Mouse (Mus musculus): ENCODE results near the gene Tmx2. TPM values are rescaled to one million over a fixed set of nuclear protein-coding genes. Genes with fewer than 3 reads are reported as not detected.

The Tmx2 gene
- polyA plus RNA-seq, 1 experiment from 2014 or later = 81.7 TPM

- Histone ChIP-seq H3K27ac (ENCODE audit: low read depth, low read length) (peak within 1 kb of the TSS; percentile 96), H3K4me2 (replicated peaks; ENCODE audit: low read depth) (peak within 1 kb of the TSS; percentile 85), H3K27me3 (replicated peaks; ENCODE audit: control insufficient read depth, insufficient read depth, low read length) (no peaks in the 10 kb centered on the region), H3K9ac (ENCODE audit: low read depth, low read length) (peak within 1 kb of the TSS; percentile 93), H3K4me3 (ENCODE audit: low read depth, low read length) (peak within 1 kb of the TSS; percentile 99), H3K4me1 (replicated peaks; ENCODE audit: control insufficient read depth, insufficient read depth, low read length) (0 out of 2 replicates have a peak, but pooled peaks cover 2% of the 10 kb centered on the region), H3K36me3 (ENCODE audit: control insufficient read depth, insufficient read depth) (peaks cover 10% of the 10 kb centered on the region), H3K9me3 (ENCODE audit: control insufficient read depth) (no peaks in the 10 kb centered on the region)
- WGBS = under 1% methylated on average over 97 of the region's 107 CpGs
- ATAC-seq = peak; percentile 97
- TF ChIP-seq CTCF (IDR thresholded peaks at IDR 0.05; ENCODE audit: low read depth) = no peak
Observed at GRCm38 (mm10) chr2:84714811-84715561, 36.0 kb upstream of the Tmx2 start, which contains the start of gene Zdhhc5. Gene Zdhhc5 (minus strand): TSS chr2:84715180.

DNA sequence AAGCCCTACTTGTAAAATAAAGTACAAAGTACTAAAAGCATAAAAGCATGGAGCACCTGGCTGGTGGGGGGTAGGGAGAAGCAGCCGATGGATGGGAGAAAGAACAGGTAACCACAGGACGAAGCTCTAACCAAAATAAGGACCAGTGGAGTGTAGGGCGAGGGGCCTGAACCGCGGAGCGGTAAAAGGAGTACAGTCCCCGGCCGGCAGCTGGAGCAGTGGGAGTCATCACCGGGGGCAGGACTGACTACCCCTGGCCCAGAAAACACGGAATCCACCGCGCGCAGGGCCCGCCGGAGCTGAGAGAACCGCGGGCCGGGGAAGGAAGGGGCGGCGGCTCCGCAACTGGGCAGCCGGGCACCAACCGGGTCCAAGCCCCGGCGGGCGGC lies 35.5 kb upstream of the Tmx2 start:
- 1% methylated on average over 19 of the region's 26 CpGs for WGBS
- H3K9ac ChIP-seq (ENCODE audit: low read depth, low read length) = peak overlapping the region; percentile 93
- no peaks in the 10 kb centered on the region for H3K27me3 ChIP-seq (replicated peaks; ENCODE audit: control insufficient read depth, insufficient read depth, low read length)
- H3K4me1 ChIP-seq (replicated peaks; ENCODE audit: control insufficient read depth, insufficient read depth, low read length) = 0 out of 2 replicates have a peak, but pooled peaks cover 2% of the 10 kb centered on the region
- peak overlapping the region; percentile 85 for H3K4me2 ChIP-seq (replicated peaks; ENCODE audit: low read depth)
- TF ChIP-seq CTCF (IDR thresholded peaks at IDR 0.05; ENCODE audit: low read depth) = no peak
- no peaks in the 10 kb centered on the region for H3K9me3 ChIP-seq (ENCODE audit: control insufficient read depth)
- ATAC-seq = no peak
- peaks cover 14% of the 10 kb centered on the region for H3K36me3 ChIP-seq (ENCODE audit: control insufficient read depth, insufficient read depth)
- peak overlapping the region; percentile 99 for H3K4me3 ChIP-seq (ENCODE audit: low read depth, low read length)
- H3K27ac ChIP-seq (ENCODE audit: low read depth, low read length) = peak overlapping the region; percentile 96

- 88% methylated on average over 2 of the region's 2 CpGs for WGBS
- Histone ChIP-seq H3K4me3 (ENCODE audit: low read depth, low read length) (no peak overlapping the region), H3K4me1 (replicated peaks; ENCODE audit: control insufficient read depth, insufficient read depth, low read length) (0 out of 2 replicates have a peak, but pooled peaks cover 2% of the 10 kb centered on the region), H3K27ac (ENCODE audit: low read depth, low read length) (no peak overlapping the region), H3K4me2 (replicated peaks; ENCODE audit: low read depth) (no peak overlapping the region), H3K9me3 (ENCODE audit: control insufficient read depth) (no peaks in the 10 kb centered on the region), H3K36me3 (ENCODE audit: control insufficient read depth, insufficient read depth) (peaks cover 16% of the 10 kb centered on the region), H3K9ac (ENCODE audit: low read depth, low read length) (no peak overlapping the region), H3K27me3 (replicated peaks; ENCODE audit: control insufficient read depth, insufficient read depth, low read length) (no peaks in the 10 kb centered on the region)
- ATAC-seq = no peak
- TF ChIP-seq CTCF (IDR thresholded peaks at IDR 0.05; ENCODE audit: low read depth) = no peak
Observed at GRCm38 (mm10) chr2:84711898-84712297, 33.0 kb upstream of the Tmx2 start.

DNA sequence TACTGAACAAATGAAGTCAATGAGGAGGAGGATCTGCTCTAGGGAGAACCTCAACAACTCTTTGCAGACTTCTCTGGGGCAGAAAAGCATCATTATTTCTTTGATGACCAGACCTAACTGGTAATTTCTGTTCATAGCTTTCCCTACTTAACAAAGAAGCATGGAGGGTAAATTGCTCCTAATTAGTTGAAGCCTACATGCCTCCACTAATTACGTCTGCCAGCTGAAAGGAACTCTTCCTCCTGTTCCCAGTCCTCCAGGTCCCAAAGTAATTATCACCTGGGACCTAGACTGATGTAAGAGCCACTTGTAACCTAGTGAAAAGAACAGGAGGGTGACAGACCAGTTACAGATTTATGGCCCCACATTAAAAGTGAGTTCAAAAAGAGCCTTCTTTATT lies 28.6 kb upstream of the Tmx2 start:
- Histone ChIP-seq H3K9ac (ENCODE audit: low read depth, low read length) (no peak overlapping the region), H3K27ac (ENCODE audit: low read depth, low read length) (no peak overlapping the region), H3K4me3 (ENCODE audit: low read depth, low read length) (no peak overlapping the region), H3K4me2 (replicated peaks; ENCODE audit: low read depth) (no peak overlapping the region), H3K27me3 (replicated peaks; ENCODE audit: control insufficient read depth, insufficient read depth, low read length) (no peaks in the 10 kb centered on the region), H3K4me1 (replicated peaks; ENCODE audit: control insufficient read depth, insufficient read depth, low read length) (peaks cover 6% of the 10 kb centered on the region; the same call in 1 of the 2 replicates), H3K36me3 (ENCODE audit: control insufficient read depth, insufficient read depth) (peaks cover 33% of the 10 kb centered on the region), H3K9me3 (ENCODE audit: control insufficient read depth) (no peaks in the 10 kb centered on the region)
- 63% methylated on average over 1 of the region's 1 CpGs for whole genome bisulfite sequencing
- TF ChIP-seq CTCF (IDR thresholded peaks at IDR 0.05; ENCODE audit: low read depth) = no peak
- no peak for ATAC-seq

DNA sequence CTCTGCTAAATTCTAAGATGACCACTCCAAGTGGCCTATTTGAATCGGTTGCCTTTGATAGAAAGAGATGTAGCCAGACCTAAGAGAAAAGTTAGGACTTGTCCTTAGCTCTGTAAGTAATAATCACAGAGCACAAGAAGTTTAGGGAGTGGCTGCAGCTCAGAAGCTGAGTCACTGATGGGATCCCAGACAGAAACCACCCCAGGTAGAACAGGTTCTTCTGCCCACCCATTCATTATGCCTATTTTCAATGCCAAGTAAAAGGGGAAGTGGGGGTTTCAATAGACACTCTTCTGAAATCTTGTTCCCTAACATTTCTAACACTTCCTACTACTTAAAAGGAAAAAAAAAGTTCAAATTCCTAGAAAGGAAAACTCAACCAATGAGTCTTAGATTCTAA lies 26.4 kb upstream of the Tmx2 start:
- H3K9me3 ChIP-seq (ENCODE audit: control insufficient read depth) = no peaks in the 10 kb centered on the region
- no peak for ATAC-seq
- 85% methylated on average over 1 of the region's 1 CpGs for WGBS
- peaks cover 6% of the 10 kb centered on the region; the same call in 1 of the 2 replicates for H3K4me1 ChIP-seq (replicated peaks; ENCODE audit: control insufficient read depth, insufficient read depth, low read length)
- H3K9ac ChIP-seq (ENCODE audit: low read depth, low read length) = no peak overlapping the region
- H3K27me3 ChIP-seq (replicated peaks; ENCODE audit: control insufficient read depth, insufficient read depth, low read length) = no peaks in the 10 kb centered on the region
- TF ChIP-seq CTCF (IDR thresholded peaks at IDR 0.05; ENCODE audit: low read depth) = no peak
- no peak overlapping the region for H3K27ac ChIP-seq (ENCODE audit: low read depth, low read length)
- peaks cover 30% of the 10 kb centered on the region for H3K36me3 ChIP-seq (ENCODE audit: control insufficient read depth, insufficient read depth)
- H3K4me2 ChIP-seq (replicated peaks; ENCODE audit: low read depth) = no peak overlapping the region
- H3K4me3 ChIP-seq (ENCODE audit: low read depth, low read length) = no peak overlapping the region

GRCm38 (mm10) chr2:84704329-84704728 lies 25.4 kb upstream of the Tmx2 start:
- 0 out of 2 replicates have a peak, but pooled peaks have one; percentile 36 for ATAC-seq
- Histone ChIP-seq H3K27me3 (replicated peaks; ENCODE audit: control insufficient read depth, insufficient read depth, low read length) (no peaks in the 10 kb centered on the region), H3K9me3 (ENCODE audit: control insufficient read depth) (no peaks in the 10 kb centered on the region), H3K4me1 (replicated peaks; ENCODE audit: control insufficient read depth, insufficient read depth, low read length) (peaks cover 6% of the 10 kb centered on the region; the same call in 1 of the 2 replicates), H3K4me3 (ENCODE audit: low read depth, low read length) (no peak overlapping the region), H3K9ac (ENCODE audit: low read depth, low read length) (no peak overlapping the region), H3K27ac (ENCODE audit: low read depth, low read length) (0 out of 2 replicates have a peak overlapping the region, but pooled peaks have one; percentile 28), H3K4me2 (replicated peaks; ENCODE audit: low read depth) (no peak overlapping the region), H3K36me3 (ENCODE audit: control insufficient read depth, insufficient read depth) (peaks cover 24% of the 10 kb centered on the region)
- WGBS = 71% methylated on average over 5 of the region's 5 CpGs
- no peak for TF ChIP-seq CTCF (IDR thresholded peaks at IDR 0.05; ENCODE audit: low read depth)

All from intestine, postnatal 0 days (tissue).